Comparison of ENCODE assay signal across 9 mouse cellular contexts in the genomic region with DNA sequence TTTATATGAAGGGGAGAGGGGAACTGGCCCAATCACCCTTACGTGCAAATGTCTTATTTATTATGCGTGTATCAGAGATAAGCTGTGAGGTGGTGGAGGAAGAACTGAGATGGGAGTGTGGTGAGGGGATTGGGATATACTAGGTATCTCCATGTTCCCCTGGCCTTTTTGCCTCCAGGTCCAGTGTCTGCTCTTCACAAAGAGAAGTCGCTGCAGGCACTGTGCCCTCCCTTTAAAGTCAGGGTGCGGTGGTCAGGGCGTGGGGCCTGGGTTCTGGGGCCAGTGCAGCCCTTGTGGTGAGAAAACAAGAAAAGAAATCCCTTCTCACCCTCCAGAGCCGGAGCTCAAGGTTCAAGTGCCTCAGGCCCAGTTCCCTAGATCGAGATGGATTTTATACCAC. TPM values are rescaled to one million over a fixed set of nuclear protein-coding genes. Genes with fewer than 3 reads are reported as not detected.
DNase-seq lines count a peak whose midpoint lies in the region; ATAC-seq and TF ChIP-seq lines count a peak whose summit lies in the region.
"Had no signal": no experiment of that assay in that cellular context is flagged by ENCODE, and none has a peak within 500 bp of the region (broad histone marks: within the 10 kb centered on the region; RNA-seq: fewer than 3 reads in every experiment).

No protein-coding gene starts in this region.

- no peak for ATAC-seq in limb, embryonic 15.5 days (ENCODE audit: insufficient number of reproducible peaks, low FRiP score, low TSS enrichment, low read depth)
- no peak for ATAC-seq in stomach, postnatal 0 days (ENCODE audit: low FRiP score, low TSS enrichment)

- TF ChIP-seq EP300 in stomach, postnatal 0 days (optimal IDR thresholded peaks at IDR 0.05) = no peak

- H3K27ac ChIP-seq in layer of hippocampus, adult 2 months = peak overlapping the region; percentile 84
- H3K27ac ChIP-seq in limb, embryonic 15.5 days = no peak overlapping the region
- H3K27ac ChIP-seq in stomach, postnatal 0 days (replicated peaks) = peak overlapping the region; percentile 14; the same call in 1 of the 2 replicates

- H3K9ac ChIP-seq in limb, embryonic 15.5 days = no peak overlapping the region
- no peak overlapping the region for H3K9ac ChIP-seq in stomach, postnatal 0 days (ENCODE audit: low read length)

- no peaks in the 10 kb centered on the region for H3K9me3 ChIP-seq in limb, embryonic 15.5 days
- no peaks in the 10 kb centered on the region for H3K9me3 ChIP-seq in stomach, postnatal 0 days (ENCODE audit: control insufficient read depth, low read length)

- H3K27me3 ChIP-seq in limb, embryonic 15.5 days = no peaks in the 10 kb centered on the region
- no peaks in the 10 kb centered on the region for H3K27me3 ChIP-seq in stomach, postnatal 0 days (ENCODE audit: control insufficient read depth, insufficient read depth, low read length)

- peak overlapping the region; percentile 52; the same call in 1 of the 2 replicates for H3K4me3 ChIP-seq in layer of hippocampus, adult 2 months
- H3K4me3 ChIP-seq in limb, embryonic 15.5 days = peak overlapping the region; percentile 21; the same call in 1 of the 2 replicates
- no peak overlapping the region for H3K4me3 ChIP-seq in stomach, postnatal 0 days (ENCODE audit: low read depth, low read length)
- H3K4me3 ChIP-seq in lung, adult 2 months (replicated peaks; ENCODE audit: extremely low read depth, low read depth, low read length) = no peak overlapping the region

- peak; percentile 35 for DNase-seq in cerebellum, adult 9-11 months
- no peak for DNase-seq in cerebellum, adult 18-20 months
- no peak for DNase-seq in layer of hippocampus, adult 2 months (ENCODE audit: low spot score in 2 of 2)
- DNase-seq in layer of hippocampus, postnatal 36 days = no peak
- no peak for DNase-seq in stomach, postnatal 0 days (ENCODE audit: low spot score)
- no peak for DNase-seq in gastrocnemius, postnatal 4 days (ENCODE audit: low spot score in 2 of 2)
- DNase-seq in lung, adult 2 months = no peak
- DNase-seq: layer of hippocampus, adult 9-11 months had no signal

- H3K4me1 ChIP-seq in limb, embryonic 15.5 days = peaks cover 62% of the 10 kb centered on the region
- peaks cover 15% of the 10 kb centered on the region for H3K4me1 ChIP-seq in stomach, postnatal 0 days (replicated peaks; ENCODE audit: control insufficient read depth, insufficient read depth)
- peaks cover 6% of the 10 kb centered on the region; the same call in 1 of the 2 replicates for H3K4me1 ChIP-seq in lung, adult 2 months (ENCODE audit: control insufficient read depth, insufficient read depth, low read length)

- TF ChIP-seq POLR2A in lung, adult 2 months (IDR thresholded peaks at IDR 0.05; ENCODE audit: borderline replicate concordance, extremely low read depth, low read depth, low read length) = no peak

- TF ChIP-seq CTCF in layer of hippocampus, adult 2 months (conservative IDR thresholded peaks at IDR 0.05) = no peak
- TF ChIP-seq CTCF in stomach, postnatal 0 days (IDR thresholded peaks at IDR 0.05; ENCODE audit: low read depth) = no peak
- TF ChIP-seq CTCF in lung, adult 2 months (IDR thresholded peaks at IDR 0.05; ENCODE audit: insufficient read depth, low read length) = no peak

- WGBS in limb, embryonic 15.5 days = 65% methylated on average over 7 of the region's 7 CpGs
- 63% methylated on average over 7 of the region's 7 CpGs for WGBS in stomach, postnatal 0 days
- 80% methylated on average over 7 of the region's 7 CpGs for WGBS in lung, adult 2 months

- 0 out of 2 replicates have a peak overlapping the region, but pooled peaks have one; percentile 48 for H3K4me2 ChIP-seq in limb, embryonic 15.5 days
- H3K4me2 ChIP-seq in stomach, postnatal 0 days (replicated peaks; ENCODE audit: low read depth) = no peak overlapping the region

- H3K36me3 ChIP-seq in limb, embryonic 15.5 days = peaks cover 66% of the 10 kb centered on the region
- H3K36me3 ChIP-seq in stomach, postnatal 0 days (ENCODE audit: control insufficient read depth, insufficient read depth, low read length) = peaks cover 15% of the 10 kb centered on the region

RNA-seq across cellular contexts. Expression of a gene that starts 6.7 kb away (rescaled TPM):
- total RNA-seq in layer of hippocampus, adult 2 months (2021) = 10 to 100 TPM; 45.7 to 47.4 TPM
- 10 to 100 TPM; 46.9 to 54.4 TPM for total RNA-seq in layer of hippocampus, postnatal 36 days (2021)
- polyA plus RNA-seq in limb, embryonic 15.5 days (2015; fragmentation: Nextera tagmentation; extraction: Ambion mirVana) = 6.4 and 7.8 TPM in 2 replicates
- 2.6 and 3.3 TPM in 2 replicates for polyA plus RNA-seq in stomach, postnatal 0 days (2015; fragmentation: Nextera tagmentation; extraction: Ambion mirVana)
- total RNA-seq in gastrocnemius, postnatal 4 days (2021) = 10 to 100 TPM; 34.4 to 34.7 TPM
- 26.2 and 36.7 TPM in 2 replicates for polyA plus RNA-seq in lung, adult 2 months (2012; rRNA removed)

RNA-seq across cellular contexts. Expression of a gene that starts 41.3 kb away (rescaled TPM):
- total RNA-seq in layer of hippocampus, adult 2 months (2021) = 10 to 100 TPM; 30.2 to 31.7 TPM
- total RNA-seq in layer of hippocampus, postnatal 36 days (2021) = 10 to 100 TPM; 31.8 to 36.9 TPM
- 24.8 and 26.0 TPM in 2 replicates for polyA plus RNA-seq in limb, embryonic 15.5 days (2015; fragmentation: Nextera tagmentation; extraction: Ambion mirVana)
- polyA plus RNA-seq in stomach, postnatal 0 days (2015; fragmentation: Nextera tagmentation; extraction: Ambion mirVana) = 13.5 and 14.2 TPM in 2 replicates
- total RNA-seq in gastrocnemius, postnatal 4 days (2021) = 10 to 100 TPM; 18.2 to 20.1 TPM
- 19.0 and 19.3 TPM in 2 replicates for polyA plus RNA-seq in lung, adult 2 months (2012; rRNA removed)

RNA-seq across cellular contexts. Expression of a gene that starts 59.0 kb away (rescaled TPM):
- 100 to 1,000 TPM; 733 to 764 TPM for total RNA-seq in layer of hippocampus, adult 2 months (2021)
- 100 to 1,000 TPM; 737 to 795 TPM for total RNA-seq in layer of hippocampus, postnatal 36 days (2021)
- polyA plus RNA-seq in limb, embryonic 15.5 days (2015; fragmentation: Nextera tagmentation; extraction: Ambion mirVana) = 122 and 129 TPM in 2 replicates
- polyA plus RNA-seq in stomach, postnatal 0 days (2015; fragmentation: Nextera tagmentation; extraction: Ambion mirVana) = 116 and 120 TPM in 2 replicates
- total RNA-seq in gastrocnemius, postnatal 4 days (2021) = 10 to 100 TPM; 75.2 to 76.0 TPM
- polyA plus RNA-seq in lung, adult 2 months (2012; rRNA removed) = 106 and 107 TPM in 2 replicates

Comparison
In these comparisons a context has a peak if more than half of its experiments do, and no peak if none do; other contexts are left out.
1. H3K4me3 ChIP-seq: peak in layer of hippocampus, adult 2 months (single experiment) and limb, embryonic 15.5 days (single experiment); none in stomach, postnatal 0 days (single experiment) and lung, adult 2 months (single experiment).
2. RNA of a gene that starts 59.0 kb away (total RNA-seq): 737 to 795 TPM in layer of hippocampus, postnatal 36 days and 733 to 764 TPM in layer of hippocampus, adult 2 months; 75.2 to 76.0 TPM in gastrocnemius, postnatal 4 days; every median in the first group is over 4 times any median in the second.